Mouse (Mus musculus) limb, embryonic 15.5 days (tissue): ENCODE measurements around the gene Htra1. TPM values are rescaled to one million over a fixed set of nuclear protein-coding genes. Genes with fewer than 3 reads are reported as not detected.

ENCODE experiments used
- ATAC-seq: fragments of 200-750 bp; cut with Nextera tagmentation; 2 replicates; pipeline ENCODE4 v1.8.0; 2017; ENCODE audit warnings: low read depth, moderate TSS enrichment; ENCODE audit not compliant: insufficient number of reproducible peaks, low FRiP score, low TSS enrichment
- H3K27ac ChIP-seq: fragments of 300-500 bp; sonication (generic); 2 replicates; pipeline ENCODE4 v1.5.1; 2015; ENCODE audit warnings: moderate library complexity, mild to moderate bottlenecking, inconsistent platforms
- H3K27me3 ChIP-seq: fragments of 300-500 bp; sonication (generic); 2 replicates; pipeline ENCODE4 v1.6.1; 2015; ENCODE audit warnings: inconsistent platforms
- H3K36me3 ChIP-seq: fragments of 300-500 bp; sonication (generic); 2 replicates; pipeline ENCODE4 v1.6.1; 2015; ENCODE audit warnings: inconsistent platforms
- H3K4me1 ChIP-seq: fragments of 300-500 bp; sonication (generic); 2 replicates; pipeline ENCODE4 v1.6.1; 2015; ENCODE audit warnings: inconsistent platforms
- H3K4me2 ChIP-seq: fragments of 300-500 bp; sonication (generic); 2 replicates; pipeline ENCODE4 v1.6.1; 2015; ENCODE audit warnings: mild to moderate bottlenecking, inconsistent platforms
- H3K4me3 ChIP-seq: fragments of 300-500 bp; sonication (generic); 2 replicates; pipeline ENCODE4 v1.5.1; 2015; ENCODE audit warnings: mild to moderate bottlenecking, inconsistent platforms
- H3K9ac ChIP-seq: fragments of 300-500 bp; sonication (generic); 2 replicates; pipeline ENCODE4 v1.6.1; 2015; ENCODE audit warnings: inconsistent platforms
- H3K9me3 ChIP-seq: fragments of 300-500 bp; sonication (generic); 2 replicates; pipeline ENCODE4 v1.6.1; 2016; ENCODE audit warnings: inconsistent platforms
- WGBS: fragments of 180-500 bp; shearing (Covaris S2); methylation state at CpG from one replicate; pipeline ENCODE4 v1.1.7; 2015; 5-methylcytosine and 5-hydroxymethylcytosine counted together
- microRNA-seq: library from miRNA; unstranded; fragments of <30 nt; microRNA quantifications from one replicate; pipeline ENCODE4, GENCODE M21; 2016
- polyA plus RNA-seq: library from polyadenylated mRNA; unstranded; fragments of >200 nt; fragmentation: Nextera tagmentation; extraction: Ambion mirVana; gene quantifications from 2 replicates; pipeline ENCODE4 v1.2.1, GENCODE M21; 2015

The Htra1 gene
- polyA plus RNA-seq, 1 experiment from 2014 or later, result 324 TPM

DNA sequence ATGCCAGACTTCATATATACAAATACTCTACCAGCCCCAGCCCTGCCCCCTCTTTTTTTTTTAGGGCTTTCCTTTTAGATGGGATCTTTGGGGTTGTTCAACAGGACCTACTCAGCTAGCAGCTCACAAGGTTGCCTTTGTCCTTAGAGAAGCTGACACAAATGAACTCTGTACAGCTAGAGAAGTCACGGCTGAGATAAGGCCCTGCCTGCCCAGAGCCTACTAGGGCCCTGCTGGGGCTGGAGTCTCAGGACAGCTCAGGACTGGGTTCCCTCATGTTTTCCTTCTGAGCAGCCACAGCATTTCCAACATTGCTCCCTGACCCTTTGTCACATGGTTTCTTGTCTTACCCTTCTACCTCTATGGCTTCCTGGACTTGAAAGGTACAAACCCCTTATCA, 91.6 kb downstream of the Htra1 start:
- Histone ChIP-seq H3K27me3 (no peaks in the 10 kb centered on the region), H3K9me3 (no peaks in the 10 kb centered on the region), H3K27ac (no peak overlapping the region), H3K4me1 (no peaks in the 10 kb centered on the region), H3K36me3 (no peaks in the 10 kb centered on the region), H3K4me2 (no peak overlapping the region), H3K4me3 (no peak overlapping the region), H3K9ac (no peak overlapping the region)
- 76% methylated on average over 1 of the region's 1 CpGs for WGBS
- ATAC-seq, result no peak

DNA sequence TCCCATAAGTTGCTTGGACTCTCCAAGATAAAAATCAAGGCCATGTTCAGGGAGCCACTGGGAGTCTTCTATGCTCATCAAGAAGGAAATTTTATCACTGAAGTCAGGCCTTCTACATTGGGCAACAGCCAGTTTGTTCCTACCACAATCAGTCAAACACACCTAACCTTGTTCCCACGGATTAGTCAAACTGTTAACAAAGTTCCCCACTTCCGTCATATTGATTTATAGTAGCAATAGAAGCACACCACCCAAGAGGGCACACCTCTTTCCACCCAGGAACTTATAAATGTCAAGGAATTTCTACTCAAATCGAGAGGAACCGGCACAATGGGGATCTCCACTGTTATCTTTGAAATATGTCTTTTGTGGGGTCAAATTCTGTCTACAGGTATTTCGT, 95.8 kb downstream of the Htra1 start, which contains the start of gene Dmbt1:
TSS of gene Dmbt1 (plus strand) at position 299 of the 400 bp plus-strand sequence.
- 66% methylated on average over 5 of the region's 5 CpGs for WGBS
- Histone ChIP-seq H3K4me3 (no peak within 1 kb of the TSS), H3K9ac (no peak within 1 kb of the TSS), H3K4me1 (no peaks in the 10 kb centered on the region), H3K27ac (no peak within 1 kb of the TSS), H3K36me3 (no peaks in the 10 kb centered on the region), H3K4me2 (no peak within 1 kb of the TSS), H3K9me3 (no peaks in the 10 kb centered on the region), H3K27me3 (no peaks in the 10 kb centered on the region)
- ATAC-seq, result no peak

Small RNAs within 50 kb of the gene (microRNA-seq; reads per million reads assigned to microRNA genes)
- gene Mir7061, result not detected

Other genes with a start within 250 kb of the Htra1 start
- 0.04 and 0.06 TPM in 2 replicates for gene Btbd16, start 162.0 kb upstream of the Htra1 start, polyA plus RNA-seq
- 51.7 and 55.0 TPM in 2 replicates for gene Plekha1, start 70.4 kb upstream of the Htra1 start, polyA plus RNA-seq
- 0.03 and 0.04 TPM in 2 replicates for gene Dmbt1, start 95.9 kb downstream of the Htra1 start, polyA plus RNA-seq
- not detected in 2 replicates for gene 4933402N03Rik, start 210.2 kb downstream of the Htra1 start, polyA plus RNA-seq
- gene 5430419D17Rik, start 238.3 kb downstream of the Htra1 start, polyA plus RNA-seq, result 0.01 and 0.02 TPM in 2 replicates